Comparison of ENCODE assay signal across 8 mouse cellular contexts in genomic region chr10:43577997-43578331, GRCm38 (mm10). TPM values are rescaled to one million over a fixed set of nuclear protein-coding genes. Genes with fewer than 3 reads are reported as not detected.
A peak's percentile ranks its signal among the peaks of the same experiment; 100 is the strongest.
DNase-seq lines count a peak whose midpoint lies in the region; ATAC-seq lines count a peak whose summit lies in the region.

TSS of gene Cd24a (plus strand) at chr10:43578284.

- WGBS in heart, embryonic 11.5 days (ENCODE audit: insufficient replicate concordance): 1% methylated on average over 6 of the region's 6 CpGs
- WGBS in hindbrain, embryonic 10.5 days: under 1% methylated on average over 6 of the region's 6 CpGs

- no peaks in the 10 kb centered on the region for H3K27me3 ChIP-seq in heart, embryonic 11.5 days (ENCODE audit: control insufficient read depth, insufficient read depth, low read length)
- peaks cover 17% of the 10 kb centered on the region for H3K27me3 ChIP-seq in hindbrain, embryonic 10.5 days (ENCODE audit: insufficient read depth, poor library complexity, severe bottlenecking)
- H3K27me3 ChIP-seq in megakaryocyte, embryonic 14.5 days (replicated peaks): peaks cover 61% of the 10 kb centered on the region

- no peak for ATAC-seq in heart, embryonic 11.5 days (replicated peaks; ENCODE audit: insufficient number of reproducible peaks, low FRiP score, low TSS enrichment)
- ATAC-seq in inflammation-experienced regulatory T-cells, adult 6 months: no peak

- peak within 1 kb of the TSS; percentile 60 for H3K4me3 ChIP-seq in heart, embryonic 11.5 days (ENCODE audit: low read depth, low read length)
- H3K4me3 ChIP-seq in hindbrain, embryonic 10.5 days: peak within 1 kb of the TSS; percentile 83
- H3K4me3 ChIP-seq in megakaryocyte, embryonic 14.5 days (replicated peaks): peak within 1 kb of the TSS; percentile 91

- H3K4me2 ChIP-seq in heart, embryonic 11.5 days: peak within 1 kb of the TSS; percentile 95

- no peaks in the 10 kb centered on the region for H3K36me3 ChIP-seq in heart, embryonic 11.5 days (ENCODE audit: control insufficient read depth, insufficient read depth, low read length)
- peaks cover 17% of the 10 kb centered on the region for H3K36me3 ChIP-seq in hindbrain, embryonic 10.5 days
- no peaks in the 10 kb centered on the region for H3K36me3 ChIP-seq in megakaryocyte, embryonic 14.5 days (replicated peaks; ENCODE audit: low read length)

- peak within 1 kb of the TSS; percentile 90 for H3K9ac ChIP-seq in heart, embryonic 11.5 days (ENCODE audit: low read depth, low read length)

- H3K9me3 ChIP-seq in heart, embryonic 11.5 days (replicated peaks; ENCODE audit: control insufficient read depth, low read length): no peaks in the 10 kb centered on the region
- no peaks in the 10 kb centered on the region for H3K9me3 ChIP-seq in hindbrain, embryonic 10.5 days
- H3K9me3 ChIP-seq in megakaryocyte, embryonic 14.5 days: peaks cover 9% of the 10 kb centered on the region

- H3K4me1 ChIP-seq in heart, embryonic 11.5 days (ENCODE audit: control insufficient read depth, insufficient read depth, low read length): no peaks in the 10 kb centered on the region
- H3K4me1 ChIP-seq in hindbrain, embryonic 10.5 days (replicated peaks): peaks cover 31% of the 10 kb centered on the region
- peaks cover 37% of the 10 kb centered on the region for H3K4me1 ChIP-seq in megakaryocyte, embryonic 14.5 days

- DNase-seq in heart, adult 8-10 months (ENCODE audit: low spot score): no peak
- DNase-seq in urinary bladder, adult 2 months (ENCODE audit: low spot score): no peak
- no peak for DNase-seq in urinary bladder, adult 18-20 months (ENCODE audit: low spot score in 2 of 2)
- DNase-seq in hindbrain, embryonic 10.5 days (ENCODE audit: low spot score): no peak
- DNase-seq in natural killer cell, adult 2 months (ENCODE audit: low spot score in 2 of 2): no peak

- peak within 1 kb of the TSS; percentile 95 for H3K27ac ChIP-seq in heart, embryonic 11.5 days (ENCODE audit: low read depth, low read length)
- H3K27ac ChIP-seq in hindbrain, embryonic 10.5 days: peak within 1 kb of the TSS; percentile 99

RNA-seq across cellular contexts. Expression of gene Cd24a, which starts in this region (rescaled TPM):
- 130 and 141 TPM in 2 replicates for polyA plus RNA-seq in heart, embryonic 11.5 days (2014; fragmentation: Nextera tagmentation; extraction: Ambion mirVana)
- total RNA-seq in heart, adult 8-10 months (2022): 10 to 100 TPM in 1 of 4 experiments, 1 to 10 TPM in 3; 2.2 to 12.2 (median 3.4) TPM
- polyA plus RNA-seq in urinary bladder, adult 2 months (2012; rRNA removed): 112 and 114 TPM in 2 replicates
- 344 and 448 TPM in 2 replicates for polyA plus RNA-seq in hindbrain, embryonic 10.5 days (2016; fragmentation: Nextera tagmentation; extraction: Ambion mirVana)
- polyA plus RNA-seq in megakaryocyte, embryonic 14.5 days (2012; ENCODE audit: insufficient read depth, low replicate concordance): 0.94 and 1.1 TPM in 2 replicates
- polyA plus RNA-seq in inflammation-experienced regulatory T-cells, adult 6 months (2017; shearing (Covaris generic)): 1 to 10 TPM in 2 of 3 experiments, under 1 TPM in 1; 0.43 to 2.3 (median 2.2) TPM

Comparison
In these comparisons a context has a peak if more than half of its experiments do, and no peak if none do; other contexts are left out.
1. RNA of gene Cd24a (polyA plus RNA-seq): 344 to 448 TPM in hindbrain, embryonic 10.5 days, 130 to 141 TPM in heart, embryonic 11.5 days and 112 to 114 TPM in urinary bladder, adult 2 months; 0.43 to 2.3 TPM in inflammation-experienced regulatory T-cells, adult 6 months and 0.94 to 1.1 TPM in megakaryocyte, embryonic 14.5 days; every median in the first group is over 10 times any median in the second.
2. Peak in every context shown above with its lines, with median percentiles within 50 percentile points of each other: H3K4me3 ChIP-seq.